Mouse (Mus musculus): ENCODE data around the gene Borcs8.

DNA sequence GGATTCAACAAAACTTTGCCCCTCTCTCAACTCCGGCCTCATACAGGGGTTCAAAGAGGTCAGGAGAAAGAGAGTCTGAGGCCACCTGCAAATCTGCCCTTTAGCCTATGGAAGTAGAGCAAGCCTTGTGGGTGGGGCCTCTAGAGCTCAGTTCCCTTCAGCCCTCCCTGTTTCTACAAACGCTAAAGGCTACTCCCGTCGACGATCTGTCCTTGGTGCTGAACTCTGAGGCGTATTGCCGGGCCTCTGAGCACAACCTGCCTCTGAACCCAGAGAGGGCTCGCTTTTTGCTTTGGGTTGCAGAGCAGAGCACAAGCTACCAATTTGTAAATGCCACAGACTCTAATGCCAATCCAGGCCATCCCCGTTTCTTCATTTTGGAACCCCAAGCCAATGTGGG is 21.7 kb upstream of the Borcs8 start:
- no peak for TF ChIP-seq CTCF (IDR thresholded peaks at IDR 0.05; ENCODE audit: low read depth)
- TF ChIP-seq EP300 (IDR thresholded peaks at IDR 0.05; ENCODE audit: low read depth) = no peak

Data from liver, embryonic 14.5 days (tissue).